Mouse (Mus musculus) midbrain, postnatal 0 days (tissue): ENCODE measurements around the gene Pitpnm2. TPM values are rescaled to one million over a fixed set of nuclear protein-coding genes. Genes with fewer than 3 reads are reported as not detected.

Experiments
- ATAC-seq: fragments of 200-750 bp; cut with Nextera tagmentation; 2 replicates; pipeline ENCODE4 v1.8.0; 2017; ENCODE audit warnings: moderate number of reproducible peaks, mild to moderate bottlenecking, moderate TSS enrichment, moderate library complexity; ENCODE audit not compliant: low FRiP score
- DNase-seq: peaks from one replicate; pipeline ENCODE4 v3.0.0-alpha.2; 2015; ENCODE audit warnings: low spot score
- H3K27ac ChIP-seq: fragments of 300-500 bp; sonication (generic); 2 replicates; pipeline ENCODE4 v1.5.1; 2014; ENCODE audit warnings: low read depth, mild to moderate bottlenecking, low read length, mixed read lengths
- H3K27me3 ChIP-seq: fragments of 300-500 bp; sonication (generic); 2 replicates; pipeline ENCODE4 v1.6.1; 2014; ENCODE audit warnings: low read length, control low read depth, mixed read lengths; ENCODE audit not compliant: insufficient read depth
- H3K36me3 ChIP-seq: fragments of 300-500 bp; sonication (generic); 2 replicates; pipeline ENCODE4 v1.6.1; 2014; ENCODE audit warnings: low read length, control low read depth, mixed read lengths; ENCODE audit not compliant: insufficient read depth
- H3K4me1 ChIP-seq: fragments of 300-500 bp; sonication (generic); 2 replicates; pipeline ENCODE4 v1.6.1; 2014; ENCODE audit warnings: mild to moderate bottlenecking, control low read depth, antibody characterized with exemption, low read length, mixed read lengths; ENCODE audit not compliant: insufficient read depth
- H3K4me2 ChIP-seq: fragments of 300-500 bp; sonication (generic); 2 replicates; pipeline ENCODE4 v1.6.1; 2014; ENCODE audit warnings: low read depth, mild to moderate bottlenecking, low read length, mixed read lengths; ENCODE audit not compliant: poor library complexity, severe bottlenecking
- H3K4me3 ChIP-seq: fragments of 300-500 bp; sonication (generic); 2 replicates; pipeline ENCODE4 v1.5.1; 2014; ENCODE audit warnings: low read depth, mild to moderate bottlenecking, low read length, moderate library complexity
- H3K9ac ChIP-seq: fragments of 300-500 bp; sonication (generic); replicated peaks from 2 replicates; pipeline ENCODE4 v1.6.1; 2014; ENCODE audit warnings: mild to moderate bottlenecking, low read length, moderate library complexity, mixed read lengths; ENCODE audit not compliant: poor library complexity, severe bottlenecking
- H3K9me3 ChIP-seq: fragments of 300-500 bp; sonication (generic); 2 replicates; pipeline ENCODE4 v1.6.1; 2016; ENCODE audit warnings: low read length, control low read depth
- CTCF ChIP-seq: IDR thresholded peaks from 2 replicates; pipeline ENCODE4 v1.5.1; 2016; ENCODE audit warnings: antibody characterized with exemption, mild to moderate bottlenecking
- WGBS: fragments of 180-500 bp; shearing (Covaris S2); extraction: QIAGEN DNeasy Blood & Tissue Kit; methylation state at CpG from one replicate; pipeline ENCODE4 v1.1.7; 2014; 5-methylcytosine and 5-hydroxymethylcytosine counted together
- polyA plus RNA-seq: library from polyadenylated mRNA; unstranded; fragments of >200 nt; fragmentation: Nextera tagmentation; extraction: Ambion mirVana; gene quantifications from 2 replicates; pipeline ENCODE4 v1.2.1, GENCODE M21; 2015
- total RNA-seq: library from RNA; depleted of rRNA; stranded (reverse); fragments of >200 nt; gene quantifications from 2 replicates; pipeline ENCODE4 v1.2.3, GENCODE M21; 2014

Gene Pitpnm2
- total and polyA plus RNA-seq, 2 experiments from 2014 or later = 10.1 to 66.2 TPM

DNA sequence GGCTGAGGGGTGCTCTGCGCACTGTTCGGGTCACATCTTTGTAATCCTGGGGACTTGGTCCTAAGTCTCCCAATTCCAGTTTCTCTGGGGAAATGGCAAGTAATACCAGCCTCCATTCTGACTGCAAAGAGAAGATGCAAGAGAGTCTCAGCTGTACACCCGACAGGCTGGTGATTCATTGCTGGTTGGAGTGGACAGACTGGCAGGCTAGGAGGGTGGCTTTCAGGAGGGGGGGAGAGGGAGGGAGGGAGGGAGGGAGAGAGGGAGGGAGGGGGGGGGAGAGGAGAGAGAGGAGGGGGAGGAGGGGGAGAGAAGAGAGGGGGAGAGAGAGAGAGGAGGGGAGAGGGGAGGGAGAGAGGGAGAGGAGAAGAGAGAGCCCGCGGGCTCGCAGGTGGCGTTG is 134.0 kb downstream of the Pitpnm2 start:
- H3K27ac ChIP-seq = peak overlapping the region; percentile 81; the same call in 1 of the 2 replicates
- ATAC-seq = no peak
- peak overlapping the region; percentile 97 for H3K4me2 ChIP-seq
- no peaks in the 10 kb centered on the region for H3K9me3 ChIP-seq
- no peak for DNase-seq
- no peaks in the 10 kb centered on the region for H3K27me3 ChIP-seq
- peaks cover 16% of the 10 kb centered on the region for H3K4me1 ChIP-seq
- no peak for TF ChIP-seq CTCF
- peaks cover 36% of the 10 kb centered on the region for H3K36me3 ChIP-seq
- peak overlapping the region; percentile 82 for H3K4me3 ChIP-seq
- 21% methylated on average over 7 of the region's 7 CpGs for WGBS
- H3K9ac ChIP-seq = no peak overlapping the region

DNA sequence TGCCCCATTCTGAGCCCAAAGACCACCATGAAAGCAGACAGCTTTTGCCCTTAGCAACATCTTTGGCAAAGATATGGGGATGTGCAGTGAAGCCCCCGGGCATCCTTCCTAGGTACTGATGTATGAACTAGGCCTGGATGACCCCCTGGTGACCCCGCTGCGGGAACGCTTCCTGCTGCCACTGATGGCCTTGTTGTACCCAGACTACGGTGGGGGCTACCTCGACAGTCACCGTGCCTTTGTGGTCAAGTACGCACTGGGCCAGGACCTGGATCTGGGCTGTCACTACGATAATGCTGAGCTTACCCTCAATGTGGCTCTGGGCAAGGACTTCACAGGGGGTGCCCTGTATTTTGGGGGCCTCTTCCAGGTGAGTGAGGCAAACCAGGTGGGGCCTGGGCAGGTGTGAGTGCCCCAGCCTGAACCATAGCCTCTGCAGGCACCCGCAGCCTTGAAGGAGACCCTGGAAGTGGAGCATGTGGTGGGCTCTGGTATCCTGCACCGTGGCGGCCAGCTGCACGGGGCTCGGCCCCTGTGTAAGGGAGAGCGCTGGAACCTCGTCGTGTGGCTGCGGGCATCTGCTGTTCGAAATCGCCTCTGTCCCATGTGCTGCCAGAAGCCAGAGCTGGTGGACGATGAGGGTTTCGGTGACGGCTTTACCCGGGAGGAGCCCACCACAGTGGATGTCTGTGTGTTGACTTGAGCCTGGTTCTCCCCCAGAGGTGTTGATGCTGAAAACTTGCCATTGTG is 135.1 kb downstream of the Pitpnm2 start:
- Histone ChIP-seq H3K4me1 (peaks cover 16% of the 10 kb centered on the region), H3K4me2 (no peak overlapping the region), H3K9me3 (no peaks in the 10 kb centered on the region), H3K27me3 (no peaks in the 10 kb centered on the region), H3K9ac (no peak overlapping the region), H3K4me3 (no peak overlapping the region), H3K27ac (no peak overlapping the region), H3K36me3 (peaks cover 25% of the 10 kb centered on the region)
- TF ChIP-seq CTCF = no peak
- no peak for DNase-seq
- no peak for ATAC-seq
- WGBS = 93% methylated on average over 24 of the region's 24 CpGs

DNA sequence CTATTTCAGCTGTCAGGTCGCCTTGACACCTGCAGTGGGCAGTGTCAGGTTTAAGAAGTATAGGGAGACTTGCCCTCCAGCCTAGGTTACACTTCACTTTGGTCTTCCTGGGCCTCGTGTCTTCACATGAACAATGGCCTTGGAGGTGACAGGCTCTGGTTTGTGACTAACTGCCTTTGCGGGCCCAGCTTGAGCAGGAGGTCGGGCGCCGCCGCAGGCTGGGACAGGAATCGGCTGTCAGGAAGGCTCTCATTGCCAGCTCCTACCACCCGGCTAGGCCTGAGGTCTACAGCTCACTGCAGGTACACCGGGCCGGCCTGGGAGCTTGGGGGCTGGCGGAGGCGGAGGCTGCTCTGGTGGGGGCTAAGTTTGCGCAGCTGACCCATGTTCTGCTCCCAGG is 136.5 kb downstream of the Pitpnm2 start:
- Histone ChIP-seq H3K4me3 (peak overlapping the region; percentile 86), H3K27me3 (no peaks in the 10 kb centered on the region), H3K4me2 (peak overlapping the region; percentile 93), H3K36me3 (peaks cover 16% of the 10 kb centered on the region), H3K9ac (peak overlapping the region; percentile 54), H3K9me3 (no peaks in the 10 kb centered on the region), H3K27ac (0 out of 2 replicates have a peak overlapping the region, but pooled peaks have one; percentile 81), H3K4me1 (peaks cover 16% of the 10 kb centered on the region)
- 17% methylated on average over 14 of the region's 14 CpGs for WGBS
- peak; percentile 57 for DNase-seq
- ATAC-seq = no peak
- peak; percentile 55 for TF ChIP-seq CTCF

- Histone ChIP-seq H3K4me3 (peak overlapping the region; percentile 86), H3K36me3 (peaks cover 11% of the 10 kb centered on the region), H3K4me2 (peak overlapping the region; percentile 93), H3K9me3 (no peaks in the 10 kb centered on the region), H3K4me1 (peaks cover 16% of the 10 kb centered on the region), H3K27ac (peak overlapping the region; percentile 81), H3K27me3 (no peaks in the 10 kb centered on the region), H3K9ac (peak overlapping the region; percentile 54)
- ATAC-seq = 0 out of 2 replicates have a peak, but pooled peaks have one; percentile 1
- DNase-seq = peak; percentile 32
- WGBS = under 1% methylated on average over 18 of the region's 18 CpGs
- no peak for TF ChIP-seq CTCF
Observed at GRCm38 (mm10) chr5:124112531-124112930, 137.0 kb downstream of the Pitpnm2 start.

GRCm38 (mm10) chr5:124111742-124112497 is 137.6 kb downstream of the Pitpnm2 start, which contains the start of gene Ogfod2:
Gene Ogfod2, plus strand, starts transcription at chr5:124112297.
- H3K36me3 ChIP-seq = peaks cover 10% of the 10 kb centered on the region; the same call in 1 of the 2 replicates
- WGBS = 2% methylated on average over 66 of the region's 66 CpGs
- ATAC-seq (peak; percentile 97), DNase-seq (peak; percentile 98)
- TF ChIP-seq CTCF = peak; percentile 75
- H3K9ac ChIP-seq = peak within 1 kb of the TSS; percentile 54
- H3K27me3 ChIP-seq = no peaks in the 10 kb centered on the region
- H3K27ac ChIP-seq = peak within 1 kb of the TSS; percentile 81
- H3K9me3 ChIP-seq = no peaks in the 10 kb centered on the region
- H3K4me2 ChIP-seq = peak within 1 kb of the TSS; percentile 93
- peaks cover 13% of the 10 kb centered on the region for H3K4me1 ChIP-seq
- H3K4me3 ChIP-seq = peak within 1 kb of the TSS; percentile 86
